Mouse (Mus musculus): Measurements from ENCODE around the gene Cep126. TPM values are rescaled to one million over a fixed set of nuclear protein-coding genes. Genes with fewer than 3 reads are reported as not detected.

Gene Cep126
- total RNA-seq, 2 experiments from 2014 or later: 14.7 to 15.8 TPM

- intact Hi-C loops (cut with DNase I): no loop called here
- DNase-seq (ENCODE audit: low spot score in 2 of 2): no peak
Measured at GRCm38 (mm10) chr9:8032847-8033246, 101.2 kb downstream of the Cep126 start.

Other genes with a start within 250 kb of the Cep126 start
- 10 to 100 TPM; 15.7 to 17.3 TPM for gene Yap1, start 129.7 kb downstream of the Cep126 start, total RNA-seq (2021)
- gene Cfap300, start 91.5 kb downstream of the Cep126 start, total RNA-seq (2021): 1 to 10 TPM; 6.8 to 7.4 TPM

Data from left cerebral cortex, postnatal 14 days (tissue).